Mouse (Mus musculus): ENCODE measurements around the gene Parp6. TPM values are rescaled to one million over a fixed set of nuclear protein-coding genes. Genes with fewer than 3 reads are reported as not detected.

The Parp6 gene
- polyA plus RNA-seq, 1 experiment from 2014 or later = 23.7 TPM

DNA sequence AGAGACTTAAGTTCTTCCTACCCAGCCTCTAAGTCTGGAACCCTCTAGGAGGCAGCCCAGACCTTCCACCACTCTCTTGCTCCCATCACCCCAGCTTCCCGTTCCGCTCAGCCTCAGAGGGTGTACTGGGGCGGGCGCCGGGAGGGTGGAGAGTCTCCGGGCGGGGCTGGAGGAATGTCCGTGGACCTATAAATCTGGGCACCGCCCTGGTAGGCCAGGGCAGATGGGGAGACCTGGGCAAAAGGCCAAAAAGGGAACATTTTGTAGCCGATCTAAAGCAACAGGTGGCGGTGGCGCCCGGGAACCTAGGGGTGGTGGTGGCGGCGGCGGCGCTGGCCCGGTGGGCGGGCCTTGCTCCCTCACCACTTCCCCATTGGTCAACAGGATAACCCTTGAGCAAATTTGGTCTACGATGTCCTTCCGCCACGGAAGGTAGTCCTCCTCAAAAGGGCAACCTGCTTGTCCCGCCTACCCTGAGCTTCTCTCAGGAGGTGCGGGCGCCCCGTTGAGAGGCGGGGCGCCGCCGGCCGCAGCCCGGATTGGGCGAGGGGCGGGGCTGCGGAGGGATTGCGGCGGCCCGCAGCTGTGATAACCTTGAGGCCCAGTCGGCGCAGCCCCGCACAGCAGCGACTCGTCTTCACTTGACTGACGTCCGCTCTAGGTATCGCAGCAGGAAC lies 39.0 kb downstream of the Parp6 start, which contains the start of gene Pkm:
Pkm (plus strand) TSS at position 411 of the 677 bp plus-strand sequence.
- DNase-seq (ENCODE audit: low spot score) = peak; percentile 98

DNA sequence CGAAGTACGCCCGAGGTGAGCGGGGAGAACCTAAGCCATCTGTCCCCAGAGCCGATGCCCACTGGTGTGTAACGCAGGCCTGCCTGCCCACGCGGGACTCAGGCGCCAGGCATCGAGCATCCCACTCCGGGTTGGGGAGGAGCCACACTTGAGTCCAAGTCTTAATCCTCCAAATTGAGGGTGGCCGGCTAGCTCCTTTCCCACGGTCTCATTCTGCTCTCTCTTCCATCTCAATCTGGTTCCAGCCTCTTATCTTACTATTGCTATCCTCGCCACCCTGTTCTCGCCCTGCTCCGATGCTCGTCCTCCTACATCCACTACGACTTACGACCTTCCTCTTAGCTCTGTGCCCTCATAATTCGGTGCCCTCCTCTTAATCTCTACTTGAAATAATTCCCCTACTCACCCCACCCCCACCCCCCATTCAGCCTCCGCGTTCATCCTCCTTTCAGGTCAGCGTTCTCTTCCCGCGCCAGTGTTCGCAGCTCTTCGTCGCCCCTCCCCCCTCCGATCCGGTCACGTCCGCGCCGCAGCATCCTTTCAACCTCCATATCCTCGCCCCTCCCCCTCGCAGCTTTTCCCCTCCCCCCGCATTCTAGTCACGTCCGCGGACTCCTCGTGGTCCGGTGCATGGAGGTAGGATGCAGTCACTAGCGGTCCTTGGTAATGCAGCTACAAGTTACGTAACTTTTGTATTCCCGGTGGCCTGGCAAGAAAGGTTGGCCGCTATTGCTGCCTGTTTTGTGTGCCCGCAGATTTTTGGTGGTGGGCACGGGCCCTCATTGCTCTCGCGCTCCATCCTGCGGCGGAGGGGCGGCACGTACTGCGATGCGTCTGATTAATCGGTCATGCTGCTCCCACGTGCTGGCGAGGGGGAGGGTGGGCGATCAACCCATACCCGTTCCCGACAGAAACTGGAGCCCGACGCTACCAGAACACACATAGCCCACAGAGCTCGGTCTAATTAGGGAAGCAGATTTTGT lies 39.8 kb downstream of the Parp6 start:
- DNase-seq (ENCODE audit: low spot score) = peak; percentile 80

DNA sequence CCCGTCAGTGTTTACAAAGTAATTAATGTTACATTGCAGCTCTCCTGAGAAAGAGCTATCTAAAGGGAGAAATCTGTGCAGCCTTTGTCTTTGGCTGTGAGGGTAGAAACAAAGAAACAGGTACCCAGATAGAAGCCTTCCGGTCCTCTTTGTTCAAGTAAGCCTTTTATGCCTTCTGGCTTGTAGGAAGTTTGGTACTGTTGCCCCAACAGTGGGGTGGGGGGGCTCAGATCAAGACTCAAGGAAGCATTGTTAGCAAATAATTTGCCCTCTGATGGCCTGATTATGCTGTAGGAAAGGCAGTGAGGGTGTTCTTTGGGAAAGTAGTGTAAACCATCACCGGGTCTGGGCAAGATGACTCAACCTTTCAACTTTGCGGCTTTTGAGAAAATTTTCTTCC lies 41.1 kb downstream of the Parp6 start:
- DNase-seq (ENCODE audit: low spot score) = peak; percentile 38

DNA sequence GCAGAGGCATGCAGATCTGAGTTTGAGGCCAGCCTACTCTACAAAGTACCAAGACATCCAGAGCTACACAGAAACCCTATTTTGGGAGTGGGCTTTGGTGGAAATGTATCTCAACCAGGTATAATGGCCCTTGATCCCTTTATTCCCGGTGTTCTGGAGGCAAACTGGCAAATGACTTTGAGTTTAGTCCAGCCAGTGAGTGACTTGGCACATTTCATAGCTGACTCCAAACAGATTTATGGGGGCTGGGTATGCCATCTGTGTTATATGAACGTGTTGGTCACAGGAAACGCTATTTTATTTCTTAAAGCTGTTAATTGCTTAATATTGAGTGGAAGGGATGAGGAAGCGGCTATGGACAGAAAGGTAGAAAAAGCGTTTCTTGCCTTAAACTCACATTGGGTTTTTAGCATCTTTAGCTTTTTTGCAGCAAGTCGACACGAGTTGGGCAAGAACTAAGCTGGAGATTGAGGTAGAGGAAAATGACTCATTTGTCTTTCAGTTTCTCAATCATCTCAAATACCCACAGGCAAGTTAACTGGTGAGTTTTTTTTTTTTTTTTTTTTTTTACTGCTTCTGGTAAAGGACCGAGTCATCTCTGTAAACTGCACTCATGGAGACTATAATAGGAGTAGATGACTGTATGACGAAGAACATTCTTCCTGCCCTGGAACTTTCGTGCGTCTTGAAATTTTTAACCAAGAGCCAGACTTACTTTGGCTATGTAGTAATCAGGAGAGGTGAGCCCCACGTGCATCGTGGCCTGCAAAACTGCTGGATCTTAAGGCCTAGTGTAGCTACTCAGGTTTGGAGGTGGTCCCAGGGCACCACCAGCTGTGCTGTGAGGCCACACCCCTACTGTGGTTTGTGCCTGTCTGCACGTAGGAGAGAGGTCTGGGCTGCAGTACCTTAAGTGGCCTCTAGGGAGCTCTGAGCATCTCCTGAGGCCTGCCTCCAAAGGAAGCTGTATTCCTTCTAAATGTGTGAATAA lies 42.2 kb downstream of the Parp6 start:
- peak; percentile 94 for DNase-seq (ENCODE audit: low spot score)

DNA sequence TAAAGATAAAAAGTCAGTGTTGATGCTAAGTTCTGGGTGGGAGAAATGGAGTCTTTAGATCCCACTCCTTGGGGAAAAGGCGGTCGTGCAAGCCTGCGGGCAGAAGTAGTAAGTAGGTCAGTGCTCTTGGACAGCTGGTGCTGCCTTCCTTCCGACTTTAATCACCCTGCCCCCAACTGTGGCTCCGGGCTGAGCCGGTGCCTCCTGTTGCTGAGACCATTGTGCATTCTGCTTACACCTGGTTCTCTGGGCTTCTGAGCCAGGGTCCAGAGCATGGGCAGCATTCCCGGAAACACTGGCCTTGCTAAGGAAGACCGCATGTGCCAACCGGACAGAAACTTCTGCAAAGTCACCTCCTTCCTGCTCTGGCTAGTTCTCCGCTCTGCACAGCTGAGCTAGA lies 43.3 kb downstream of the Parp6 start:
- no peak for DNase-seq (ENCODE audit: low spot score)

DNA sequence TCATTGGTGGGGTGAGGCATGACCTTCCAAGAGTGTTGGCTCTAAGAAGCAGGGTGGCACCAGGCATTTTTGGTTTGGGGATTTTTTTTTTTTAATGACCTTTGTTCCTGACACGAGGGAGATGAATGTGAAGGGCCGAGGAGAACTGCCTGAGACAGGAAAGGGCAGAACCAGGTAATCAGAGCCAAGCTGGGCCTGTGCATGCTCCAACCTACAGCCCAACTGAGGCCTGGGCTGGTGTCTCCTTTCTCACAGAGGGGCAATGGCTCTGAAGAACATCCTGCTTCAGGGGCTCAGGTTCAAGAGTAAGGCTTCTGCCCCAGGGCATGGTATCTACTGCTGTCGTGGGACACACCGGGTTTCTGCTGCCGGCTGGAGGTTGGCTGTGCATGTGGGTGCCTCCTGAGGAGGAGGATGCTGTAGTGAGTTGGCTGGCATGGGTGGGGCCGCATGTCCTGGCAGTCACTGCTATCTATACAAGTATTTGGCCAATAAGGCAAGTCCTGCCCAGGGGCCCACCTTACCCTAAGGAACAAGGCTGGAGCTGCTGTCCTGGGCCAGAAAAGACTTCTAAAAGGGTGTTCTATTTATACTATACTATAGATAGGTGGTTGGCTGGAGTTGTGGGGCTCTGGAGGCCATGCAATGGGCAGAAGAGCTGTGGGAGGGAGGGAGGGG lies 44.4 kb downstream of the Parp6 start:
- DNase-seq (ENCODE audit: low spot score) = no peak

DNA sequence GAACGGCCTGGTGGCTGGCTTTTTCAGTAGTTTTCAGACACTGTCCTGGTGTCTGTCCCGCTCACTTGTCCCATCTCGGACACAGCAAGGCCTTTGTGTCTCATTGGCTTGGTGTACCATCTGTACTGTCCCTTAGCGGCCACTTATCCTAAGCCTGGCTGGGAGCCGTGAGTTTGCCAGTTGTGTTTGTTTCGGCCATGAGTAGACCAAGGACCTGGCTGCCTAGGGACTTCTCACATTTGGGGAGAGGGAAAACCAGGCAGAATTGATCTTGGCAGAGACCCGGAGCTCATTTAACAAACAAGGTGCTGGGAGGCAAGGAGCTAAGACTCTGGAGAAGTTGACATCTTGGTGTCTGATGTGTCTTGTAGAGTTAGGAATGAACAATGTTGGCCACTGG lies 46.1 kb downstream of the Parp6 start:
- DNase-seq (ENCODE audit: low spot score) = no peak

DNA sequence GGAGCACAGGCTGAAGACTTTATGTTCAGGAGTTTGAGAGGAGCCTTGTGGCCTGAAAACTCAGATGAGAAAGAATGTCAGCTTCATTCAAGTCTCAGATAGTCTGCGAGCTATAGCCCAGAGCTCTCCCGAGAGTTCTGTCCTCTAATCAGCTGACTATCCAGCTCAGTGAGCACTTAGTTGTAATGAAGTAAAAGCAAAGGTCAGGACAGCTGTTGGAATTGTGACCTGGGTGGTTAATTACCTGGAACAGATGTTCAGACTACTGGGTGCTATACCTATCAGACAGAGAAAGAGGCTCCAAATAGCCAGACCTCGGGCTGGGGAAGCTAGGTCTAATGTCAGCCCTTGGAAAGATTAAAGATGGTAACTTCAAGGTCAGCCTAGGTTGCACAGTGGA lies 46.9 kb downstream of the Parp6 start:
- DNase-seq (ENCODE audit: low spot score) = no peak

DNA sequence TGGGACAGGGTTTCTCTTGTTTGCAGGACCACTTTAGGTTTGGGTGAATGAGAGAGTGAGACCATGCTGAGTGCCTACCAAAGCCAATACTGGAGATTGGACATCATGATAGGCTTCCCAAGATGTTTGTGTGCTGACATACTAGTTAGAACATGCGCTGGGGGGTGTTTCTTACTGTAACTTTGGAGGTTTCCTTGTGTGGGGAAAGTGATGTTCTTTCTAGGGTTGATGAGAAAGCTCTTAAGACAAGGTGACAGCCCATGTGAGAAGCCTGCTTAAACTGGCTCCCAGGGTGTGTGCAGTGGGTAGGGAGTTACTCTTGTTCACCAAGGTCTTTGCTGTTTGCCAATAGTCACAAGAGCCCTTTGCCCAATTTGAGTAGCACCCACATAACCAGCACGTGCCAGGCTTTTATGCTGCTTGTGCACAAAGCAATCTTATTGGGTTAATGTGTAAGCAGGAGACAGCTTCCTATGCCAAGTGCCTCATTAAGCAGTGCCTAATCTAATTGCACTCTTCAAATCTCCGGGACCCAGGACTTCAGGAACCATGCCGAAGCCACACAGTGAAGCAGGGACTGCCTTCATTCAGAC lies 47.7 kb downstream of the Parp6 start:
- no peak for DNase-seq (ENCODE audit: low spot score)

DNA sequence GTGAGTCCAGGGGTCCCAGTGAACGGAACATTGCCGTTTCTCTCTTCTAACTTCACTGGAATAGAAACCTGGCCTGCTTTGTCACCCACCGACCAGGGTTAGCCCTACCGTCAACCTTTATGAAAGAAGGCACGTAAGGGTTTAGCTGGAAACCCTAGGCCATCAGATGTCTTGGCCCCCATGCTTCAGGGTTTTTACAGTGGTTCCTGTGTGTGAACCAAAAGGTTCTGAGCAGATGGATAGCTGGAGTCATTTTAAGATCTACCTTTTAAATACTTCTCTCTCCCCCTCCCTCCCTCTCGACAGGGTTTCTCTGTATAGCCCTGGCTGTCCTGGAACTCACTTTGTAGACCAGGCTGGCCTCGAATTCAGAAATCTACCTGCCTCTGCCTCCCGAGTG lies 48.9 kb downstream of the Parp6 start:
- DNase-seq (ENCODE audit: low spot score) = no peak

DNA sequence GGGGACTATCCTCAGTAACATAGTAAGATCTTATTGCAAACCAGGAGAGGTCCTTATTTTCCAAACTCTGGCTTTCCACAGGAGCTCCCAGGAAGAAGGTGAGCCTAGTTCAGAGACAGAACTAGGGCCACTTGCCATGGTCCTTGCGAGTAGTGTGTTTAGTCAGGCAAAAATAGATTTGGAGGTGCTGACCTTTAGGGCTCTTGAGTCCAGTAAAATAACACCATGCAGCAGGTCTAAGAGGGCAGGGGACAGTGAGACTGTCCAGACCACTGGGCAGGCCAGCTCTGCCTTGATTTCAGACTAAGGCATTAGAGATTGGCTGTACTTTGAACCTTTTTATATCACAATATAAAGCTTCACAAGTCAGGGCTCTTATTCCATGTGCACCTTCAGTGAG lies 49.7 kb downstream of the Parp6 start:
- no peak for DNase-seq (ENCODE audit: low spot score)

DNA sequence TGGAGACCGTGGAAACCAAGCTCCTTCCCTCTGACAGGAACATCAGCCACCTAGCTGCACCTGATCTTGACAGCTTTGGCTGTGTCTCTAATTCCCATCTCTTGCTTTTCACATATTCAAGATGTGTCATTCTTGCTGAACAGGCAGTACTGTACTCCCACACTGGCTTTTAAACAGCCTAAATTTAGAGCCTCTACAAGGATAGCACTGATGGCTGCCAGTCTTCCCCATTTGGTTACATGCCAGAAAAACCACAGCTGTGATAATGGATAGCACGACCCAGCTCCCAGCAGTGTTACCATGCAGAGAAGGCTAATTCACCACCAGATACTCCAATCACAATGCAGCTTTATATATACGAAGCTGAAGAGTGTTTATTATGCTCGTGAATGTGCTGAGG lies 50.2 kb downstream of the Parp6 start:
- DNase-seq (ENCODE audit: low spot score) = no peak

DNA sequence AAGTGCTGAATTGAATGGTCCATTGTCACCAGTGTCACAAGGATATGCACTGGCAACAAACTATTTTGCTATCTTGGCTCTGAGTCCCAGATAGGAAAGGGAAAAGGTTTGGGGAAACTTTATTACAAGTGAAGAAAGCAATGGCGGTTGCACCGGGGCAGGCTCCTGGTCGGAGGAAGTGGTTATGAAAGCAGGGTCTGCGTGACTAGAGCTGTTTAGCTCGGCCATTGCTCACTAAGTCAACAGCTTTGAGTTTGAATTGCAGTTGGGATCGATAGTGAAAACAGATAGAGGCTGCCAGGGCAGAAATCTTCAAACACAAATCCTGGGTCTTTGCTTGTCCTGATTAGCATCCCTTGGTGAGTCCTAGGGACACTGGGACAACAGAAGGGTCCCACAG lies 50.8 kb downstream of the Parp6 start:
- no peak for DNase-seq (ENCODE audit: low spot score)

DNA sequence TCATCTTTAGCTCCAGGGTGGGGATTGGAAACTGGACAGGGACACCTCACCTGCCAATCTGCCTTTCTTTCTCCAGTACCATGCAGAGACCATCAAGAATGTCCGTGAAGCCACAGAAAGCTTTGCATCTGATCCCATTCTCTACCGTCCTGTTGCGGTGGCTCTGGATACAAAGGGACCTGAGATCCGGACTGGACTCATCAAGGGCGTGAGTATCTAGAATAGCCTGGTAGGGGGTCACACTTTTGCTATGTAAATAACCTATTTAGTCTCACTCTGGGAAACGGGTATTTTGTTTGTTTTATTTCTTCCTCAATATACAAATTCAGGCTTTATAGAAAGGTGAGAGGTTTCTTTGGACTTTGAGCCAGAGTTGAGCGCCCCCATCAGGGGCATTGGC lies 51.4 kb downstream of the Parp6 start:
- DNase-seq (ENCODE audit: low spot score) = no peak

DNA sequence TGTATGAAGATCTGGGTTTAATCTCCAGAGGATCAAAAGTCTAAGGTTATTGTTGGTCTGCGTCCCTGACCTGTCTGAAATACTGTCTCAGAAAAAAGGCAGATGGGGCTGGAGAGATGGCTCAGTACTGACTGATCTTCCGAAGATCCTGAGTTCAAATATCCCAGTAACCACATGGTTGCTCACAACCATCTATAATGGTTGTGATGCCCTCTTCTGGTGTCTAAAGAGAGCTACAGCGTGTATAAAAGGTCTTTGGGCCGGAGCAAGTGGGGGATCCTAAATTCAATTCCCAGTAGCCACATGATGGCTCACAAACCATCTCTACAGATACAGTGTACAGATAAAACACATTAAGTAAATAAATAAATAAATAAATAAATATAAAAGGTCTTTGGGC lies 52.1 kb downstream of the Parp6 start:
- no peak for DNase-seq (ENCODE audit: low spot score)

DNA sequence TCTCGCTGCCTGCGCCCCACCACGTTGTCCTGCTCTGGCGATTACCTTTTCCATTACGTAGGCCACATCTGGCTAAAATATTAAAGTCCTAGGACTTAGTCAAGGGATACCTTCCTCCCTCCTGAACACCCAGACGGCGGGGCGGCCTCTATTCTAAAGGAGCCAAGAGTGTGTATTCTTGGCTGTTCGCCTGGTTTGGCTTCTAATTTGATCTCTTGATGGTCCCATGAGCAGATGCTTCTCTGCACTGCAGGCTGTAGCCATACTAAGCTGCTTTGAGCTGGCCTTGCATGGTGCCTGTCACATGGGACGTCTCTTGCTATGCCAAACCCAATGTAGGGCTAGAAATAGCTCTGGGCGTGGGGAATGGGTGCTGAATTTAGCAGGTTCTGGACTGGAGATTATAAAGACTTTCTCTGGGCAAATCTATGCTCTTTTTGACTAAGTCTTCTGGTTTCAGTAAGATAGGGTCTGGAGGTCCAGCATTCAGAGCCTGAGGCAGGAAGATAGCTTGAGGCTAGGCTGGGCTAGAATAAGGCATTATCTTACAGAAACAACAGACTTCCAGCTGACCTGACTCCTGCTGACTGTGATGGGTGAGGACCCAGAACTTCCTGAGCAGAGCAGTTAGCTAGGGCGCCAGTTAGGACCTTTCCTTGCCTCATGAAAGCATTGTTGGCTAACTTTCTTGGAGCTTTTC lies 55.3 kb downstream of the Parp6 start:
- DNase-seq (ENCODE audit: low spot score) = no peak

DNA sequence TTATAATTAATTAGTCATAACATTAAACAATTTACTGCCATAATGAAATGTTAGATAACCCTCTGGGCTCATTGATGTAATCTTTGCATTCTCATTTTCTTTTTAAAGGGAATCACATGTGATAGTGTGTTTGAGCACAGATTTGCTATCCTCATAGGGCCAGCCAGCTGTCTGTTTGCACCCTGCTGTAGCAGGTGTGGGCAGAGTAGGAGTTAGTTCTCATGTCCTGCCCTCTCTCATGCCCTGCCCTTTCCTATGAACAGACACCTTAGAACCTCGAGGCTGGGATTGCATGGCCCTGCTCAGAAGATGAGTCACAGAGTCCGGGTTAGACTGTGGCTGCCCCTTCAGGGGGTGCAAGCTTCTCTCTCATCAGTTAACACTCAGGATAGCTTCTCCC lies 56.3 kb downstream of the Parp6 start:
- DNase-seq (ENCODE audit: low spot score) = no peak

DNA sequence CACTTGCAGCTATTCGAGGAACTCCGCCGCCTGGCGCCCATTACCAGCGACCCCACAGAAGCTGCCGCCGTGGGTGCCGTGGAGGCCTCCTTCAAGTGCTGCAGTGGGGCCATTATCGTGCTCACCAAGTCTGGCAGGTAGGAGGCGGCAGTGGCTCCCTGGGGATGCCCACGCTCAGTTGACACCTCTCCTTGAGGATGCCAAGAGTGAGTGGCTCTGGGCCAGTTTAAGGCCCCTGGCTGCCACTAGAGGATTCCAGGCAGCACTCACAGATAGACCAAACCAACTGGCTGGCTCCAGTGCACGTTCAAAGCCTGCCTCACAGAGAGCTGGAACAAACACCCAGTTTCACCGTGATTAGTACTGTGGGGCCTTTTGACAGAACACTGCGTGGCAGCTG lies 58.5 kb downstream of the Parp6 start:
- DNase-seq (ENCODE audit: low spot score) = no peak

DNA sequence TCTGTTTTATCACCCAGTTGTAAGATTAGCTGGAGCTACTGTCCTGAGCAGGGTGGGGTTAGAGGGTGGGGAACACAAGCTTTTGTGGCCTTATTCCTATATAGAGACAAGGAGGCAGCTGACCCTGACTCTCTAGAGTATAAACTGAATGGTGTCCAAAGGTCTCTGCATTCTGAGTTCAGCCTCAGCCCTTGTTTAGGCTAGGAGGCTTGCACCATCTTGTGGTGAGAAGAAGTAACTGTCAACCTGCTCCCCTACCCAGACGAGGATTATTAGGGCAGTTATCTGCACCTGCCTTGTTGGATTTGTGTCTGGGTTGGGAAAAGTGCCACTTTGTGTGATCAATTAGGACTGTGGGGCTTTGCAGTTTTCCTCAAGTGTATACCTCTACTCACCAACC lies 61.2 kb downstream of the Parp6 start:
- DNase-seq (ENCODE audit: low spot score) = peak; percentile 29
